Mouse (Mus musculus): ENCODE results near the gene Sh2b2. TPM values are rescaled to one million over a fixed set of nuclear protein-coding genes. Genes with fewer than 3 reads are reported as not detected.
A peak's percentile ranks its signal among the peaks of the same experiment; 100 is the strongest.

The Sh2b2 gene
- polyA plus RNA-seq, 1 experiment from 2014 or later: 7.9 TPM

DNA sequence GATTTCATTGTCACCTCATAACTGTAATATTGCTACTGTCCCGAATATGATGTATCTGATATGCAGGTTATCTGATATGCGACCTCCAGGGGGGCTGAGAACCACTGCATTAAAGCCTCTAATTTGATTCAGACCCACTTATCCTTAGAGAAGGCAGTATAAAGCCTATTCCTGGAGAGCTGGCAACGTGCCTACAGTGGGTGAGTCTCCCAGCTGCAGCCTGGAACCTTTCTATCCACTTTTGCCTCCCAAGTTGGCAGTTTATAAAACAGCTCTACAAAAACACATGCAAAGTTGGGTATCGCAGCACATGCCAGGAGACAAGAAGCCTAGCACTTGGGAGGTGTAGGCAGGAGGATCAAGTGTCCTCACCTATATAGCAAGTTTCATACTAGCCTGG is 17.0 kb upstream of the Sh2b2 start:
- H3K27ac ChIP-seq: no peak overlapping the region
- no peaks in the 10 kb centered on the region for H3K36me3 ChIP-seq
- H3K4me1 ChIP-seq: 0 out of 2 replicates have a peak, but pooled peaks cover 4% of the 10 kb centered on the region
- no peaks in the 10 kb centered on the region for H3K27me3 ChIP-seq
- H3K9ac ChIP-seq: no peak overlapping the region
- no peak for ATAC-seq (ENCODE audit: insufficient number of reproducible peaks, insufficient read depth, low FRiP score, low TSS enrichment, low read depth)
- H3K9me3 ChIP-seq: no peaks in the 10 kb centered on the region
- no peak overlapping the region for H3K4me2 ChIP-seq
- no peak overlapping the region for H3K4me3 ChIP-seq
- 65% methylated on average over 4 of the region's 4 CpGs for WGBS

DNA sequence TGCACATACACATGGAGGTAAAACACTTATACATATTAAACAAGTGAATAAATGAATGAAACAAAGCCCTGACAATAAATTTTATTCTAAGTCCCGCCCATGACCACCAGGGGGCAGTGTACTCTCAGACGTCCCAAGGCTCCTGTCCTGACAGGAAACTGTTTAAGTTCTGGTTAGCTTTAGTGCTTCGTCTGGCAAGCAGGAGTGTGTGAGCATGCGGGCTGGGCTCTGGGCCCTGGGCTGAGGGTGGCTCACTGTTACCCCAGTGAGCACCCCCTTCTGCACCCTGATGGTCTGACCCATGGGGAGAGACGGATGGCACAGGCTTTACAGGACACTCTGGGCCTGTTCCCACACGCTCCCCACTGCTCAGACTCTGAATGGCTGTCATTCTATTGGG is 12.6 kb upstream of the Sh2b2 start:
- peaks cover 10% of the 10 kb centered on the region; the same call in 1 of the 2 replicates for H3K36me3 ChIP-seq
- no peak overlapping the region for H3K27ac ChIP-seq
- WGBS: 29% methylated on average over 6 of the region's 6 CpGs
- no peaks in the 10 kb centered on the region for H3K27me3 ChIP-seq
- H3K9me3 ChIP-seq: no peaks in the 10 kb centered on the region
- 0 out of 2 replicates have a peak, but pooled peaks have one; percentile 16 for ATAC-seq (ENCODE audit: insufficient number of reproducible peaks, insufficient read depth, low FRiP score, low TSS enrichment, low read depth)
- 0 out of 2 replicates have a peak, but pooled peaks cover 4% of the 10 kb centered on the region for H3K4me1 ChIP-seq
- H3K4me3 ChIP-seq: no peak overlapping the region
- H3K9ac ChIP-seq: no peak overlapping the region
- H3K4me2 ChIP-seq: no peak overlapping the region

DNA sequence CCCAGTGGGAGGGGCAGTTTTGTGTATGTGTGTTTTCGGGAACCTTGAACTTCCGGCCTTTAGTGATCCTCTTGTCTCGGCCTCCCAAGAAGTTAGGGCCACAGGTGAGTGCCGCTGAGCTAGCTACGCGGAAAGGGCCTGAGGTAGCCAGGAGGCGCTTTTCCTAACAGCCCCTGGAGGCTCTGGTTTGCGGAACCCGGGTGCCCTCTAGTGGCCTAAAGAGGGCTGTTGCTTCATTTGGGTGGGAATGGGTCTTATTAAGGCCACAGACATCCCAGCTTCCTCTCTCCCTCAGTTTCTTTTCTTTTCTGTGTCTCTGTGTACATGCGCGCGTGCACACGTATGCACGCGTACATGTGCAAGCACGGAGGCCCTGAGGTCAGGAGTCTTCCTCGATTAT is 6.5 kb upstream of the Sh2b2 start:
- Histone ChIP-seq H3K4me2 (no peak overlapping the region), H3K27ac (no peak overlapping the region), H3K4me1 (0 out of 2 replicates have a peak, but pooled peaks cover 2% of the 10 kb centered on the region), H3K27me3 (no peaks in the 10 kb centered on the region), H3K9me3 (no peaks in the 10 kb centered on the region), H3K4me3 (no peak overlapping the region), H3K36me3 (peaks cover 15% of the 10 kb centered on the region), H3K9ac (no peak overlapping the region)
- WGBS: 12% methylated on average over 17 of the region's 17 CpGs
- ATAC-seq (ENCODE audit: insufficient number of reproducible peaks, insufficient read depth, low FRiP score, low TSS enrichment, low read depth): no peak

DNA sequence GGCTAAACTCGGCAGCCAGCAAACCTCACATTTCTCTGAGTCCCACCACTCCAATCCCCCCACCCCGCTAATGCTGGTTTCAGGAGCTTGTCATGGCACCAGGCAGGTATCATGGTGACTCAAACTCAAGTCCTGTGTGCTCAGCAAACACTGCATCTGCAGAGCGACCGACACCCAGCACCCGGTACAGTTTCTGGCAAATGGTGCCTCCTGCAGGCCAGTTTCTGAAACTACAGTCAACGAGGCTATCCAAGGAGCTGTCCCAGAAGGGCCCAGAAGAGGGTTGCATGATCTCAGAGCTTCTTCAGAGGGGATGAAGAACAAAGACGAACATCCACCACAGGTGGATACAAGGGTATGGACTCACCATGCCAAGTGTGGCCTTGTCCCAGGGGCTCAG is 4.6 kb upstream of the Sh2b2 start:
- 0 out of 2 replicates have a peak, but pooled peaks cover 2% of the 10 kb centered on the region for H3K4me1 ChIP-seq
- no peaks in the 10 kb centered on the region for H3K27me3 ChIP-seq
- no peaks in the 10 kb centered on the region for H3K9me3 ChIP-seq
- H3K4me2 ChIP-seq: no peak overlapping the region
- WGBS: 53% methylated on average over 7 of the region's 7 CpGs
- no peak for ATAC-seq (ENCODE audit: insufficient number of reproducible peaks, insufficient read depth, low FRiP score, low TSS enrichment, low read depth)
- H3K9ac ChIP-seq: no peak overlapping the region
- H3K27ac ChIP-seq: no peak overlapping the region
- H3K36me3 ChIP-seq: peaks cover 8% of the 10 kb centered on the region
- no peak overlapping the region for H3K4me3 ChIP-seq

DNA sequence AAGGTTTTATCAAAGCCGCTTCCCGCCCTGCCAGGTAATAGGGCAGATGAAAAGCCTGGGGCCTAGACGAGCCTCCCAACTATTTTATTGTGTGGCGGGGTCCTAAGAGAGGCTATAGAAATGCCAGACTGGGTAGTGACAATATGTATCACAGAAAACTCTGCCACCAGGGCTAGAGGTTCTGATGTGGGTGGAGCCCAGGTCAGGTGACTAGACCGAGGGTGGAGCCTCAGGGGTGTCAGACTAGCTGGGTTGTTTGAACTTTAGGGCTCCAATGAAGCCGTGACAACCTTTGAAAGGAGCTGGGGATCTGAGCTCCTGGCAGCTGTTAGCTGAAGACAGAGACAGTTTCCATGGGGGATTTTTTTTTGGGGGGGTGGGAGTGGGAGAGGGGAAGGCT is 2.1 kb upstream of the Sh2b2 start:
- Histone ChIP-seq H3K36me3 (peaks cover 5% of the 10 kb centered on the region), H3K9me3 (no peaks in the 10 kb centered on the region), H3K4me1 (peaks cover 16% of the 10 kb centered on the region), H3K27ac (no peak overlapping the region), H3K9ac (no peak overlapping the region), H3K4me3 (no peak overlapping the region), H3K4me2 (no peak overlapping the region), H3K27me3 (no peaks in the 10 kb centered on the region)
- WGBS: 59% methylated on average over 6 of the region's 6 CpGs
- ATAC-seq (ENCODE audit: insufficient number of reproducible peaks, insufficient read depth, low FRiP score, low TSS enrichment, low read depth): no peak

DNA sequence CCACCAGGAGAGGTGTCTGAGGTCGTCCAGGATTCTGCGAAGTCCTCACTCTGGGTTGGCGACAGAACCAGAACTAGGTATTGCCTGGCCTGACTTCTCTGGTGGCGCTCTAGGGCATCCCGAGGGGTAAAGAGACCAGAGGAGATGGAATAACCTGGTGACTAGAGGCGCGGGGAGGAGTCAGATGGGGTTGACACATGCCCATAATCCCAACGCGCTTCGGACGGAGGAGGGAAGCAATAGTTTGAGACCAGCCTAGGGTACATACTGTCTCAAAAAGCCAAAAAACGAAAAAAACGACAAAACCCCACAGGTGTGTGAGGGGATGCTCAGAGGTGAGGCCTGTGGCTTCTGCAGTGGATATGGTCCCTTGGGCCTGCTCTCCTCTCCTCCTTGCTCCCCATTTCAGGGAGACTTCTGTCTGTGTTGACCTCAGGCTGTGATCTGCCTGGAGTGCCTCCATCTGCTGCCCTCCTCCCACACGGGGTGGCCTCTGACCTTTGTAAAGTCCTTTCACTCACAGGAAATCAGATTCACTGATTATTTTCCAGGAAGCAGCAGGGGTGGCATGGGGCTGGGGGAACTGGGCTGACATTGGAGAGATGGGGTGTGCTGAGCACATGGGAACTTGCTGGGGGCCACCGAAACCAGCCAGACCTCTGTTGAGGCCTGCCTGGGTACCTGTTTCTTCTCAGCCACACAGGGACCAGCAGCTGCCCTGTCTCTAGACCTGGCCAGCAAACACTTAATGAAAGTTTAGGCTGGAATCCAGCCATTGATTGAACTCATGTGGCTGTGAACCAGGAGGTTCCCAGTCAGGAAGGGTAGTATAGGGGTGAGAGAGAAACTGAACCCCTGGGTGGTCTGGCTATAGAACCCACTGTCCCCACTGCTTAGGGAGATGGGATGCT is 560 bp downstream of the Sh2b2 start:
- Histone ChIP-seq H3K9me3 (no peaks in the 10 kb centered on the region), H3K4me1 (peaks cover 20% of the 10 kb centered on the region), H3K4me3 (peak overlapping the region; percentile 82), H3K27ac (no peak overlapping the region; the same call in 1 of the 2 replicates), H3K36me3 (peaks cover 5% of the 10 kb centered on the region), H3K4me2 (peak overlapping the region; percentile 97), H3K27me3 (no peaks in the 10 kb centered on the region), H3K9ac (peak overlapping the region; percentile 83; the same call in 1 of the 2 replicates)
- WGBS: 9% methylated on average over 15 of the region's 15 CpGs
- ATAC-seq (ENCODE audit: insufficient number of reproducible peaks, insufficient read depth, low FRiP score, low TSS enrichment, low read depth): no peak

DNA sequence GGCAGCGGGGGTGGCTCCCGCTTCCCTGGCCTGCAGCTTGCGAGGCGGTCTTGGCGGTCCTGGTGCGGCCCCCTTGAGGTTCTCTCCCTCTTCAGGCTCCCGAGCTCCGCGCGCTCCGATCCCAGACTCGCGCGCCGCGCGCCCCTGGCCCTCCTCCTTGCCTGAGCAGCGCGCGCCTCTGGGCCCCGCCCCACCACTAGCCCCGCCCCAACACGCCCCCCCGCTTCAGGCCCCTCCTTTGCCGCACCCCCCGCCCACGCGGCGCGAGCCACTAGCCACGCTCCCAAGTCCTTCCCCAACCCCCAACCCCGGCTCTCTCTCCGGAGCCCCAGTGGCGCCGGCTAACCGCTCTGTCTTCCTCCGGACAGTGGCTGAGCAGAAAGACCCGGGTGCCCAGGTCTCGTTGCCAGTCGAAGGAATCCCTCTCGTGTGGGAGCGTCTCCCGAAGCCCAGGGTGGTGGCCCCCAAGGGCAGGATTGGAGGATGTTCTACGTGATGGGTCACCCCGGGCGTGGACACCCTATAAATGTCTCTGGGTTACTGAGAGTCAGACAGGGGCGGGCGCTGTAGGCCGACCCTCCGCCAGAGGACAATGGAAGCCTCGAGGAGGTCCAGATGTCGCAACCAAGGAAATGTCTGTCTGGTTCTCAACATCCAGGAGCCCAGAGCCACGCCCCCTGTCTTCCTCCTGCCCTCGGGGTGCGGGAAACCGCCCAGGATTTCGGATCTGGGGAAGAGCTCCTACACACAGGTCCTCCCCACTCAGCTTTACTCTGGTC is 1.4 kb downstream of the Sh2b2 start:
- Histone ChIP-seq H3K9ac (peak overlapping the region; percentile 83), H3K4me1 (peaks cover 26% of the 10 kb centered on the region), H3K36me3 (peaks cover 1% of the 10 kb centered on the region), H3K27me3 (no peaks in the 10 kb centered on the region), H3K4me3 (peak overlapping the region; percentile 82), H3K27ac (peak overlapping the region; percentile 70), H3K4me2 (peak overlapping the region; percentile 97), H3K9me3 (no peaks in the 10 kb centered on the region)
- WGBS: 2% methylated on average over 48 of the region's 57 CpGs
- ATAC-seq (ENCODE audit: insufficient number of reproducible peaks, insufficient read depth, low FRiP score, low TSS enrichment, low read depth): peak; percentile 67

DNA sequence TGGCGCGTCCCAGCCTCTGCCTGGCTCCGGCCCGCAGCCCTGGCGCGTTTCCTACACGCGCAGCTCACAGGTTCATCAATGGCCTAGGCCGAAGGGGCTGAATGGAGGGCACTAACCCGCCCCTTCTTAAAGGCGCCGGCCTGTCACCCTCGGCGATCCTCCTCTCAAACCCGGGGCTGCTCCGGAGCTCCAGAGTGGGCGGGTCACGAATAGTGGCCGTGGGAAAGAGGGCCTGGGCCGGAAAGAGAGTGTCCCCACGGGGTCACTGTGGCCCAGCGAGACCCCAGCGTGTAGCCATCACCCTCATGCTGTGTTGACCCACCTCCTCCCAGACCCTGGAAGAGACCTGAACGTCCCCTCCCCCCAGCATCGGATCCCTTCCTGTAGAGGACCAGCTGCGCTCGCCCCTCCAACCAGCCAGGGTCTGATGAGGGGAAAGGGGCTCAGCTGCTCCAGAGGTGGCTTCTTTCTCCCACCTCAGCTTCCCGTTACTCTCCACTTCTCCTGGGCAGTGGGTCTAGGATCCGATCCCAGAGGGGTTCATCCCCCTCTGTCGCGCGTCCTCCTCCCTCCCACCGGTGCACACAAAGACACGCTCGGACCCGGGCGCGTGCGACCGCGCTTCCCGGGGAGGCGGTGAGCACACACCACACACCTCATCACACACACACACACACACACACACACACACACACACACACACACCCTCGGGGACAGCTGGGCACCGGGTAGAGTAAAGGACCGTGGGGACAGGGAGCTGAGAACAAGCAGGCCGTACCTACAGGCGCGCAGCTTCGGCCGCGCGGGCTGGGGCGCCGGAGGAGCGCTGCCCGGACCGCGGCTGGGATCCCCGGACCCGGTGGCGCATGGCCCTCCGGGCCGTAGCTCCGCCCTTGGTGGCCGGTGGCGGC is 2.2 kb downstream of the Sh2b2 start:
- peak overlapping the region; percentile 57 for H3K27ac ChIP-seq

DNA sequence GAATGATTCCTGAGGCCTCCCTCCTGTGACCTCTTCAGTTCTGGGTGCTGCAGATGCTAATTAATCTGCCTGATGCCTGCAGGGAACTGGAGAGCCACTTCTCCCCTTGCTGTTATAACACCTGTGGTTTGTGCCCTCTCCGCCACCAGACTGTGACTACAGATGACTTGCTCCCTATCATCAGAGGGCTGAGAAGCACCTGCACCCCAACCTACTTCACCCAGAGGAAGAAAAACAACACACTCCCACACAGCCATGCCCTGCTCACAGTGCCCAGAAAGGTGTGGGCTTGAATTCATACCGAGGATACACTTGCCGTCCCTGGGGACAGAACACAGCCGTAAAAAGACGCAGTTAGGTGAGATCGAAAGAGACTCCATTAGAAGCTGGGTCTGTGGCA is 5.2 kb downstream of the Sh2b2 start:
- Histone ChIP-seq H3K9me3 (no peaks in the 10 kb centered on the region), H3K4me3 (no peak overlapping the region), H3K27ac (no peak overlapping the region), H3K4me1 (peaks cover 39% of the 10 kb centered on the region), H3K4me2 (no peak overlapping the region), H3K36me3 (no peaks in the 10 kb centered on the region), H3K9ac (no peak overlapping the region), H3K27me3 (no peaks in the 10 kb centered on the region)
- ATAC-seq (ENCODE audit: insufficient number of reproducible peaks, insufficient read depth, low FRiP score, low TSS enrichment, low read depth): no peak
- WGBS: 76% methylated on average over 6 of the region's 6 CpGs

More for the DNA sequence above, 2.2 kb downstream of the Sh2b2 start:
- H3K4me1 ChIP-seq: peaks cover 27% of the 10 kb centered on the region
- WGBS: under 1% methylated on average over 66 of the region's 67 CpGs
- no peaks in the 10 kb centered on the region for H3K9me3 ChIP-seq
- H3K4me3 ChIP-seq: peak overlapping the region; percentile 82
- no peaks in the 10 kb centered on the region for H3K27me3 ChIP-seq
- no peak for ATAC-seq (ENCODE audit: insufficient number of reproducible peaks, insufficient read depth, low FRiP score, low TSS enrichment, low read depth)
- peak overlapping the region; percentile 97 for H3K4me2 ChIP-seq
- H3K9ac ChIP-seq: peak overlapping the region; percentile 83
- H3K36me3 ChIP-seq: no peaks in the 10 kb centered on the region

DNA sequence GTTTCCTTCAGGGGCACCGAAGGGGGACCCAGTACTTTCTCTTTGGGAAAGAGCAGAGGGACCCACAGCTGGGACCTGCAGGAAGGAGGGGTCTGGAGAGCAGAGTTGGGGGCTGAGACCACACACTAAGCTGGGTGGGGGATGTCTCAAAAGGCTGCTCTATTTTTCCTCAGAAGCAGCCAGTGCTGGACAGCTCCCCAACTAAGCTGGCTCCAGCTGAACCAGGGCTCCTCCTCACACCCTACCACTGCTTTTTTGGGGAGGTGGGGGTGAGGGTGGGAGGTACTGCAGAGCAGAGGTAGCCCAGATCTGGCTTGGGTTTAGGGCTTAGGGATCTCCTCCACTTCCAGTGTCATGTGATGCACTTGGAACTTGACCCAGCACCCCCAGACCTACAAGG is 6.0 kb downstream of the Sh2b2 start:
- no peak overlapping the region for H3K4me3 ChIP-seq
- no peak for ATAC-seq (ENCODE audit: insufficient number of reproducible peaks, insufficient read depth, low FRiP score, low TSS enrichment, low read depth)
- H3K9ac ChIP-seq: no peak overlapping the region
- 42% methylated on average over 1 of the region's 1 CpGs for WGBS
- H3K9me3 ChIP-seq: no peaks in the 10 kb centered on the region
- no peak overlapping the region for H3K4me2 ChIP-seq
- peaks cover 34% of the 10 kb centered on the region for H3K4me1 ChIP-seq
- no peaks in the 10 kb centered on the region for H3K27me3 ChIP-seq
- H3K36me3 ChIP-seq: no peaks in the 10 kb centered on the region
- no peak overlapping the region for H3K27ac ChIP-seq

DNA sequence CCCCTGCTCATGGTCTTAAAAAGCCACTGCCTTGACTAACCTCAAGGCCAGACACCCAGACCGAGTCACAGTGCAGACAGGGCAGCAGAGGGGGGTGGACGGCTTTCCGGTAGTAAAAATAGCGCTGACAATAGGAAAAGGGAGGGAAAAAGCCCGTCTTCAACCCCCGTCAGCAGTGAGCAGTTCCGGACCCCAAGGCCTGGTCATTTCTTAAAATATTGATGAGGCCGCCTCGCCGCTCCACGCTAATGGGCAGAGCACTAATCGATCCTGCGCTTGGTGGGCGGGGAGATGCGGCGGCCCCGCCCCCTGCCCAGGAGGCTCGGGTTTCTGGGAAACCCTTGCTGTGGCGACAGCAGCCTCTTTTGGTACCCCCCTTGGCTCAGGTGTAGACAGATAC is 8.7 kb downstream of the Sh2b2 start:
- Histone ChIP-seq H3K27ac (no peak overlapping the region), H3K4me1 (peaks cover 20% of the 10 kb centered on the region), H3K9me3 (no peaks in the 10 kb centered on the region), H3K4me2 (peak overlapping the region; percentile 66), H3K36me3 (no peaks in the 10 kb centered on the region), H3K27me3 (no peaks in the 10 kb centered on the region), H3K4me3 (peak overlapping the region; percentile 37), H3K9ac (peak overlapping the region; percentile 62)
- 3% methylated on average over 19 of the region's 19 CpGs for WGBS
- no peak for ATAC-seq (ENCODE audit: insufficient number of reproducible peaks, insufficient read depth, low FRiP score, low TSS enrichment, low read depth)

Measured in embryonic facial prominence, embryonic 13.5 days (tissue).